Mouse (Mus musculus): ENCODE data around the gene Traf1.

- TF ChIP-seq CTCF (IDR thresholded peaks at IDR 0.05; ENCODE audit: borderline replicate concordance, extremely low read depth, insufficient read depth, insufficient read length), result peak; percentile 50; the same call in 1 of the 2 replicates
- no peak for TF ChIP-seq POLR2A (IDR thresholded peaks at IDR 0.05; ENCODE audit: borderline replicate concordance, extremely low read depth, insufficient read depth, insufficient read length, poor library complexity, severe bottlenecking)
These were observed 63.8 kb downstream of the Traf1 start for GRCm38 (mm10) chr2:34897820-34898219.

Data from brain, embryonic 14.5 days (tissue).